Mouse (Mus musculus): Measurements from ENCODE around the gene Hspa1b.
"Not testable (repeated sequence)": the region's sequence is repeated elsewhere in the genome, so short reads cannot be mapped to it uniquely, and the experiment has no call there.

DNA sequence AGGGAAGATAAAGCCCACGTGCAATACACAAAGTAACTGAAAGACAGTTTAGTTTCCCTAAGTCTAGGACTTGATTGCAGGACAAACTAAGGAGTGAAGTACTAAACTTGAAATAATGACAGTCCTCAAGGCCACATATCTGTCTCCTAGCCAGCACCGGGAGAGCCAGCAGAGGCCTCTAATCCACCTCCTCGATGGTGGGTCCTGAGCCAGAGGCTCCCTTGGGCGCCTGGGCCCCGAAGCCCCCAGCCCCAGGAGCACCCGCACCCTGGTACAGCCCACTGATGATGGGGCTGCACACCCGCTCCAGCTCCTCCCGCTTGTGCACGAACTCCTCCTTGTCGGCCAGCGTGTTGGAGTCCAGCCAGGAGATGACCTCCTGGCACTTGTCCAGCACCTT, 10.8 kb upstream of the Hspa1b start, which contains the start of gene Gm20481:
- TF ChIP-seq EP300 (optimal IDR thresholded peaks at IDR 0.05); CTCF (IDR thresholded peaks at IDR 0.05; ENCODE audit: low read depth): not testable (repeated sequence)
